In the genomic region with DNA sequence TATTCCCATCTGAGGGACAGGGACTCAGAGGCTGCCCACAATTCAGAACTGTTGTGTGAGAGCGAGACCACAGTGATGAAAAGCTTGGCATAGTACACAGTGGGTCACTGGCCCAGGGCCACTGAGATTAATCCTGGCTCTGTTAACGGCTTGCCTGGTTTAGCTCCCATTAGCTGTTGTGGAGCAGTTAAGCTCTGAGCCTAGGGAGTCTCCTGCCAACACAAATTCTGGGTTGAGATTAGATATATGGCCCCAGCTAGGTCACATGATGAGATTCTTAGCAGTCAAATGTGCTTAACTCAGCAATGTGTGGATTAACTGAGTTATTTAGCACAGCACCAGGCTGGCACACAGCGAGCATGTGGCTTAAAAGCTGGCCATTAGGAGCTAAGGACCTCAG, we compare ENCODE assay signal across 12 mouse cellular contexts.
DNase-seq lines count a peak whose midpoint lies in the region; ATAC-seq lines count a peak whose summit lies in the region.
"Had no signal": no experiment of that assay in that cellular context is flagged by ENCODE, and none has a peak within 500 bp of the region (broad histone marks: within the 10 kb centered on the region; RNA-seq: fewer than 3 reads in every experiment).

No protein-coding gene starts in this region.

- H3K9me3 ChIP-seq in forebrain, embryonic 15.5 days: no peaks in the 10 kb centered on the region
- no peaks in the 10 kb centered on the region for H3K9me3 ChIP-seq in forebrain, embryonic 11.5 days (ENCODE audit: control insufficient read depth, low read length)
- H3K9me3 ChIP-seq in hindbrain, embryonic 15.5 days: no peaks in the 10 kb centered on the region
- no peaks in the 10 kb centered on the region for H3K9me3 ChIP-seq in hindbrain, embryonic 10.5 days
- H3K9me3 ChIP-seq in kidney, embryonic 14.5 days (ENCODE audit: control insufficient read depth, low read length): no peaks in the 10 kb centered on the region
- H3K9me3 ChIP-seq: limb, embryonic 15.5 days had no signal

- peaks cover 29% of the 10 kb centered on the region for H3K36me3 ChIP-seq in forebrain, embryonic 15.5 days
- no peaks in the 10 kb centered on the region for H3K36me3 ChIP-seq in forebrain, embryonic 11.5 days (ENCODE audit: control insufficient read depth, insufficient read depth, low read length)
- H3K36me3 ChIP-seq in hindbrain, embryonic 15.5 days: peaks cover 21% of the 10 kb centered on the region; the same call in 1 of the 2 replicates
- H3K36me3 ChIP-seq in hindbrain, embryonic 10.5 days: peaks cover 76% of the 10 kb centered on the region
- peaks cover 38% of the 10 kb centered on the region; the same call in 1 of the 2 replicates for H3K36me3 ChIP-seq in kidney, embryonic 14.5 days (ENCODE audit: control insufficient read depth, insufficient read depth, low read length)

- no peak overlapping the region for H3K9ac ChIP-seq in forebrain, embryonic 15.5 days (replicated peaks)
- H3K9ac ChIP-seq in forebrain, embryonic 11.5 days (ENCODE audit: low read length): no peak overlapping the region
- no peak overlapping the region for H3K9ac ChIP-seq in hindbrain, embryonic 15.5 days
- H3K9ac ChIP-seq in kidney, embryonic 14.5 days (ENCODE audit: low read depth, low read length): no peak overlapping the region
- H3K9ac ChIP-seq: limb, embryonic 15.5 days had no signal

- no peak overlapping the region for H3K4me3 ChIP-seq in forebrain, embryonic 15.5 days
- H3K4me3 ChIP-seq in forebrain, embryonic 11.5 days (ENCODE audit: low read depth, low read length): no peak overlapping the region
- no peak overlapping the region for H3K4me3 ChIP-seq in hindbrain, embryonic 15.5 days
- H3K4me3 ChIP-seq in hindbrain, embryonic 10.5 days: no peak overlapping the region
- no peak overlapping the region for H3K4me3 ChIP-seq in kidney, embryonic 14.5 days (ENCODE audit: low read length)
- H3K4me3 ChIP-seq: limb, embryonic 15.5 days had no signal

- H3K4me2 ChIP-seq in forebrain, embryonic 15.5 days (replicated peaks): no peak overlapping the region
- no peak overlapping the region for H3K4me2 ChIP-seq in forebrain, embryonic 11.5 days (ENCODE audit: low read depth, low read length, severe bottlenecking)
- H3K4me2 ChIP-seq in hindbrain, embryonic 15.5 days: no peak overlapping the region
- no peak overlapping the region for H3K4me2 ChIP-seq in kidney, embryonic 14.5 days (replicated peaks; ENCODE audit: low read depth, low read length)
- H3K4me2 ChIP-seq: limb, embryonic 15.5 days had no signal

- H3K4me1 ChIP-seq in forebrain, embryonic 15.5 days: peaks cover 12% of the 10 kb centered on the region
- no peaks in the 10 kb centered on the region for H3K4me1 ChIP-seq in forebrain, embryonic 11.5 days (replicated peaks; ENCODE audit: control insufficient read depth, insufficient read depth, low read length)
- no peaks in the 10 kb centered on the region for H3K4me1 ChIP-seq in hindbrain, embryonic 15.5 days (replicated peaks)
- H3K4me1 ChIP-seq in hindbrain, embryonic 10.5 days (replicated peaks): no peaks in the 10 kb centered on the region
- H3K4me1 ChIP-seq in kidney, embryonic 14.5 days (ENCODE audit: control insufficient read depth, insufficient read depth, low read length): no peaks in the 10 kb centered on the region

- no peak overlapping the region for H3K27ac ChIP-seq in forebrain, embryonic 15.5 days (replicated peaks)
- H3K27ac ChIP-seq in forebrain, embryonic 11.5 days (ENCODE audit: low read depth, low read length): no peak overlapping the region
- H3K27ac ChIP-seq in hindbrain, embryonic 15.5 days (replicated peaks): 0 out of 2 replicates have a peak overlapping the region, but pooled peaks have one; percentile 18
- no peak overlapping the region for H3K27ac ChIP-seq in hindbrain, embryonic 10.5 days
- H3K27ac ChIP-seq in kidney, embryonic 14.5 days (ENCODE audit: low read depth, low read length): no peak overlapping the region
- H3K27ac ChIP-seq: limb, embryonic 15.5 days; stomach, postnatal 0 days had no signal

- no peak for DNase-seq in forebrain, embryonic 11.5 days (ENCODE audit: low spot score)
- DNase-seq in hindbrain, embryonic 10.5 days (ENCODE audit: low spot score): no peak
- DNase-seq in NIH3T3 (ENCODE audit: low read depth): peak; percentile 46
- peak; percentile 43 for DNase-seq in fat pad, adult 2 months (ENCODE audit: extremely low read depth, low read depth, low spot score)
- DNase-seq: adrenal gland, adult 2 months; kidney, postnatal 25 days; lung, adult 2 months had no signal

- no peaks in the 10 kb centered on the region for H3K27me3 ChIP-seq in forebrain, embryonic 15.5 days
- no peaks in the 10 kb centered on the region for H3K27me3 ChIP-seq in forebrain, embryonic 11.5 days (ENCODE audit: control insufficient read depth, insufficient read depth, low read length)
- H3K27me3 ChIP-seq in hindbrain, embryonic 15.5 days: no peaks in the 10 kb centered on the region
- no peaks in the 10 kb centered on the region for H3K27me3 ChIP-seq in hindbrain, embryonic 10.5 days (ENCODE audit: insufficient read depth, poor library complexity, severe bottlenecking)
- H3K27me3 ChIP-seq in kidney, embryonic 14.5 days (ENCODE audit: control insufficient read depth, insufficient read depth, low read length): no peaks in the 10 kb centered on the region
- H3K27me3 ChIP-seq: limb, embryonic 15.5 days had no signal

- 0 out of 2 replicates have a peak, but pooled peaks have one; percentile 6 for ATAC-seq in forebrain, embryonic 15.5 days (replicated peaks)
- no peak for ATAC-seq in forebrain, embryonic 11.5 days (replicated peaks; ENCODE audit: low FRiP score)
- ATAC-seq in hindbrain, embryonic 15.5 days (ENCODE audit: low FRiP score, low read depth): no peak; the same call in 1 of the 2 replicates
- ATAC-seq in kidney, embryonic 14.5 days (ENCODE audit: low FRiP score, low TSS enrichment): no peak

- WGBS in forebrain, embryonic 15.5 days: 59% methylated on average over 3 of the region's 3 CpGs
- 78% methylated on average over 3 of the region's 3 CpGs for WGBS in forebrain, embryonic 11.5 days
- WGBS in hindbrain, embryonic 15.5 days: 64% methylated on average over 3 of the region's 3 CpGs
- WGBS in hindbrain, embryonic 10.5 days: 91% methylated on average over 3 of the region's 3 CpGs
- WGBS in kidney, embryonic 14.5 days: 84% methylated on average over 3 of the region's 3 CpGs

Comparison
In these comparisons a context has a peak if more than half of its experiments do, and no peak if none do; other contexts are left out.
1. DNase-seq: peak in NIH3T3 (single experiment) and fat pad, adult 2 months (single experiment); none in forebrain, embryonic 11.5 days (single experiment) and hindbrain, embryonic 10.5 days (single experiment).